Mouse (Mus musculus) neural tube, embryonic 13.5 days (tissue): ENCODE measurements around the gene Kif3c. TPM values are rescaled to one million over a fixed set of nuclear protein-coding genes. Genes with fewer than 3 reads are reported as not detected.

Experiments used
- ATAC-seq: fragments of 200-750 bp; cut with Nextera tagmentation; 2 replicates; pipeline ENCODE4 v1.8.0; 2017; ENCODE audit warnings: low read depth, mild to moderate bottlenecking, moderate TSS enrichment, moderate library complexity
- H3K27ac ChIP-seq: fragments of 300-500 bp; sonication (generic); replicated peaks from 2 replicates; pipeline ENCODE4 v1.5.1; 2015; ENCODE audit warnings: moderate library complexity, mild to moderate bottlenecking, inconsistent platforms
- H3K27me3 ChIP-seq: fragments of 300-500 bp; sonication (generic); 2 replicates; pipeline ENCODE4 v1.6.1; 2015; ENCODE audit warnings: mild to moderate bottlenecking, inconsistent platforms
- H3K36me3 ChIP-seq: fragments of 300-500 bp; sonication (generic); 2 replicates; pipeline ENCODE4 v1.6.1; 2015; ENCODE audit warnings: mild to moderate bottlenecking, inconsistent platforms
- H3K4me1 ChIP-seq: fragments of 300-500 bp; sonication (generic); replicated peaks from 2 replicates; pipeline ENCODE4 v1.6.1; 2015; ENCODE audit warnings: inconsistent platforms
- H3K4me2 ChIP-seq: fragments of 300-500 bp; sonication (generic); 2 replicates; pipeline ENCODE4 v1.6.1; 2015; ENCODE audit warnings: inconsistent platforms, mild to moderate bottlenecking, moderate library complexity
- H3K4me3 ChIP-seq: fragments of 300-500 bp; sonication (generic); 2 replicates; pipeline ENCODE4 v1.5.1; 2015; ENCODE audit warnings: mild to moderate bottlenecking, inconsistent platforms
- H3K9ac ChIP-seq: fragments of 300-500 bp; sonication (generic); 2 replicates; pipeline ENCODE4 v1.6.1; 2015; ENCODE audit warnings: moderate library complexity, mild to moderate bottlenecking, inconsistent platforms
- H3K9me3 ChIP-seq: fragments of 300-500 bp; sonication (generic); 2 replicates; pipeline ENCODE4 v1.6.1; 2016; ENCODE audit warnings: inconsistent platforms
- WGBS: fragments of 180-500 bp; shearing (Covaris S2); methylation state at CpG from one replicate; pipeline ENCODE4 v1.1.7; 2015; 5-methylcytosine and 5-hydroxymethylcytosine counted together
- polyA plus RNA-seq: library from polyadenylated mRNA; unstranded; fragments of >200 nt; fragmentation: Nextera tagmentation; extraction: Ambion mirVana; gene quantifications from 2 replicates; pipeline ENCODE4 v1.2.1, GENCODE M21; 2015

Gene Kif3c
- polyA plus RNA-seq, 1 experiment from 2014 or later: 77.3 TPM

DNA sequence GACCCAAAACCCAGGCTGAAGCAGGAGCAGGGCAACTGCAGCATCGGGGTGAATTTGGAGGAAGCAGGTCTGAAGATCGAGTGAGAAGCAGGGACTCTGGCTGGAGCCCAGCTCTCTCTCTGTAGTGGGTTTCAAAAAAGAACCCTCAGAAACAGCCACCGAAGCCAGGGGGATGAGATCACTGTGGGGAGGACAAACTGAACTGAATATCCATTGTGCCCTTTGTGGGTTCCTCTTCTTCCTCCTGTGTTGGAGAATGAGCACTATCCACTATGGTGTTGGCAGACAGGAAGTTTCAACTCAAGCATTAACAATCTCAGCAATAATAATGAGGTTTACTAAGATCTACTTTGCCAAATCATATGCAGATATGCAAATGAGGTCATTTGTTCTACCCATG is 7.1 kb downstream of the Kif3c start:
- peak overlapping the region; percentile 69 for H3K9ac ChIP-seq
- 50% methylated on average over 3 of the region's 3 CpGs for WGBS
- H3K9me3 ChIP-seq: no peaks in the 10 kb centered on the region
- H3K27ac ChIP-seq: peak overlapping the region; percentile 79
- H3K27me3 ChIP-seq: no peaks in the 10 kb centered on the region
- peak overlapping the region; percentile 62 for H3K4me2 ChIP-seq
- peaks cover 71% of the 10 kb centered on the region for H3K4me1 ChIP-seq
- H3K4me3 ChIP-seq: peak overlapping the region; percentile 62
- no peak for ATAC-seq
- H3K36me3 ChIP-seq: peaks cover 48% of the 10 kb centered on the region

DNA sequence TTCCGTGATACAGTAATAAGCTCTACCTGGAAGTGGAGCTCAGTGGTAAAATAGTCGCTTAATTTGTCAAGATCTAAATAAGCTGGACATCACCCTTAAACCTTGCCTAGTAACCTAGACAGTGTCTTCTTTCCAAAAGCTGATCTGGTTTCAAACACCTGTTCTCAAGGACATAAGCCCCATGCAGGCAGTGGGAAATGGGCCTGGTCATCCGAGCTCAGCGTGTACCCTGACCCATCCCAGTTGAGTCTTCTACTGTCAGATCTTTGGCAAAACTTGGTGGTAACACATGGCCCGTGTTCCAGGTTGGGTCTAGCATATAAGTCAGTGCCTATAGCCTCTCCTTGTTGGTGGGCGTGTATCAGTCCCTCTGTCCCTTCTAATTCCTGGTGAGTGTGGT is 8.6 kb downstream of the Kif3c start:
- H3K4me1 ChIP-seq: peaks cover 65% of the 10 kb centered on the region
- no peak overlapping the region for H3K9ac ChIP-seq
- H3K4me2 ChIP-seq: no peak overlapping the region
- no peaks in the 10 kb centered on the region for H3K9me3 ChIP-seq
- ATAC-seq: no peak
- peaks cover 52% of the 10 kb centered on the region for H3K36me3 ChIP-seq
- no peak overlapping the region for H3K4me3 ChIP-seq
- H3K27ac ChIP-seq: no peak overlapping the region
- 95% methylated on average over 6 of the region's 6 CpGs for WGBS
- no peaks in the 10 kb centered on the region for H3K27me3 ChIP-seq

DNA sequence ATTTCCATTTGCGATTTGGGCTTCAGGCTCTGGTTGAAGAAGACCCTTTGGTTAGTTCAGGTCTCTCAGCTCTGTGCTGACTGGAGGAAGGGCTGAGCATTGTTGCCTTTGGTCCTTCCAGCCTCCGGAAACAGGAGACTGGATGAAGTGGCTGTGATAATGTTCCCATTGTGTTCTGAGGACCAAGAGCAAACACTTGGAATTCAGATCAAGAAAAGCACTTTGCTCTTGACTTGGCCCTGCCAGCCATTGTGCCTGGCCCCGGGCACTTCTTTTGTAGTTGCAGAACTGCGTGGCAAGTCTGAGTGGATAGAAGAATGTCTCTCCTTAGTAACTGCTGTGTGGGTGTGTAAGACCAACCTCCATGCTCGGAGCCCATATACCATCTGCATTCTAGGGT is 9.6 kb downstream of the Kif3c start:
- no peak overlapping the region for H3K4me2 ChIP-seq
- H3K27ac ChIP-seq: no peak overlapping the region
- no peaks in the 10 kb centered on the region for H3K9me3 ChIP-seq
- no peak for ATAC-seq
- no peak overlapping the region for H3K4me3 ChIP-seq
- peaks cover 57% of the 10 kb centered on the region for H3K4me1 ChIP-seq
- 70% methylated on average over 5 of the region's 5 CpGs for WGBS
- no peaks in the 10 kb centered on the region for H3K27me3 ChIP-seq
- no peak overlapping the region for H3K9ac ChIP-seq
- peaks cover 59% of the 10 kb centered on the region for H3K36me3 ChIP-seq

DNA sequence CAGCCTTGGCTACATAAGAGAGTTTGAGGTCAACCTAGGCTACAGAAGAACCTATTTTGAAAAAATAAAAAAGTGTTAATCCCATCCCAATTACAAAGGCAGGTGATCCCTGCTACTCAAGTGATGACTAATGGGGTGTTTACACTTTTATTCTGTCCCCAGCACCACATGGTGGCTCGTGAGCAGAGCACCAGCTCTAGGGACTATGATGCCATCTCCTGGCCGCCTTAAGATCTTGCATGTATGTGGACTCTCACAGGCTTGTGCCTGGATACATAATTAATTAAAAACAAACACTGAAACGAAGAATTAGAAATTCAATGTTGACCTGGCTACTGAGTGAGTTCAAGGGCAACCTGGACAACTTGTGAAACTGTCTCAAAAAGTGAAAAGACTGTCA is 12.3 kb downstream of the Kif3c start:
- no peak overlapping the region for H3K4me2 ChIP-seq
- 19% methylated on average over 3 of the region's 3 CpGs for WGBS
- H3K27ac ChIP-seq: no peak overlapping the region
- no peak overlapping the region for H3K9ac ChIP-seq
- ATAC-seq: no peak
- H3K9me3 ChIP-seq: no peaks in the 10 kb centered on the region
- H3K36me3 ChIP-seq: peaks cover 71% of the 10 kb centered on the region
- peaks cover 30% of the 10 kb centered on the region for H3K4me1 ChIP-seq
- H3K4me3 ChIP-seq: no peak overlapping the region
- H3K27me3 ChIP-seq: no peaks in the 10 kb centered on the region

DNA sequence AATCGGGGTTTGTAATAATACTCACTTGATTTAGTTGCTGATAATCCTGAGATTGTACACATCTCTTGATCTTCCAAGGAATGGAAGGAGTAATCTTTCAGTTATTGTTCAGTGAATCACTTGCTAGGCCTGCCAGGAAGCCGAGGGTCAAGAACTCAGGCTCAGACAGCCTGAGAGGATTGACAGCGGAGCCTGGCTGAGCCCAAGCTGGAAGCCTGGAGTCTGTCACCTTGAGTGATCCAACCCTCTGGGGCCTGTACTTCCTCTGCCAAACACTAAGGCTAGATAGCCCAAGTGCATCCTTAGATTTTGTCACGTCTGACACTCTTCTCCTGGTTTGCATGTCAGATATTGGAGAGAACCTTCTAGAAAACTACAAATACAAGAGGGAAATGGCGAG is 12.8 kb downstream of the Kif3c start:
- peaks cover 25% of the 10 kb centered on the region for H3K4me1 ChIP-seq
- no peak overlapping the region for H3K9ac ChIP-seq
- ATAC-seq: no peak
- no peak overlapping the region for H3K4me3 ChIP-seq
- H3K36me3 ChIP-seq: peaks cover 76% of the 10 kb centered on the region
- WGBS: 83% methylated on average over 5 of the region's 5 CpGs
- no peaks in the 10 kb centered on the region for H3K27me3 ChIP-seq
- H3K27ac ChIP-seq: no peak overlapping the region
- H3K4me2 ChIP-seq: no peak overlapping the region
- H3K9me3 ChIP-seq: no peaks in the 10 kb centered on the region

DNA sequence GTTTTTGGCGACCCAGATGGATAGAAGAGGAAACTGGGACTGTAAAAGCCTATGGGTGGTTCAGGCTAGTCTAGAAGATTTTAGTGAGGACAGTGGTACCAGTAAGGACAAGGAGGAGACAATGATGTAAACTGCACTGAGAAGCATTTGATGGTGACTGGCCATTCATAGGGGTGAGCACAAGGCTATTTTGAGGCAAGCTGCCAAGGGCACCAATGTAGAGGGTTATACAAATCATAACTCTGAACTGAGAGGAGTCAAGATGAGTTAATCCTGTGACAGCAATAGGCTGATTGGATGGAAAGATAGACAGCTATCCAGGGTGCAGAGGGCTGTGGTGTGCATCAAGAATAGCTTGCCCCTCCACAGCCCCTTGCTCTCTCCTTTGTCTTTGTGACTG is 19.9 kb downstream of the Kif3c start:
- H3K4me1 ChIP-seq: peaks cover 18% of the 10 kb centered on the region
- WGBS: 80% methylated on average over 1 of the region's 1 CpGs
- no peak overlapping the region for H3K27ac ChIP-seq
- no peak overlapping the region for H3K4me2 ChIP-seq
- no peak overlapping the region for H3K4me3 ChIP-seq
- no peaks in the 10 kb centered on the region for H3K27me3 ChIP-seq
- peaks cover 85% of the 10 kb centered on the region for H3K36me3 ChIP-seq
- no peaks in the 10 kb centered on the region for H3K9me3 ChIP-seq
- H3K9ac ChIP-seq: no peak overlapping the region
- ATAC-seq: no peak

DNA sequence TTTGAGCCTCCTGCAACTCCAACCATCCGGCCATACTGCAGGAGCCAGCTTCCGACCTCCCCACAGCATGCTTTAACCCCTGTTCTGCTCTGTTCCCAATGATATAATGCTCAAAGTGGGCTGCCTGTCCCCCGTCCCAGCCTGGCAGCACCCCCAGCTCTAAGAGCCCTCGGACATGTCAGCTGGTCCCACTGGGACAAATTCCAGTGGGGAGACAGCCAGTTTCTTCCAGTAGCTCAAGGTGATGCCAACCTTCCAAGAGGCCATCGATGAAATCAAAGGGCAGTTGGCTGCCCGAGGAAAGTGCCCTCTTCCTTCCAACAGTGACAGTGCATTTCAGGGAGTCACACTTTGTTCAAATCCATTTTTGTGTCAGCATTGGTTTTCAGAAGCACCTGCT is 20.3 kb downstream of the Kif3c start:
- peaks cover 18% of the 10 kb centered on the region for H3K4me1 ChIP-seq
- H3K9me3 ChIP-seq: no peaks in the 10 kb centered on the region
- H3K27ac ChIP-seq: no peak overlapping the region
- H3K4me3 ChIP-seq: no peak overlapping the region
- H3K36me3 ChIP-seq: peaks cover 89% of the 10 kb centered on the region
- H3K9ac ChIP-seq: no peak overlapping the region
- no peak for ATAC-seq
- WGBS: 82% methylated on average over 6 of the region's 6 CpGs
- H3K4me2 ChIP-seq: no peak overlapping the region
- no peaks in the 10 kb centered on the region for H3K27me3 ChIP-seq

DNA sequence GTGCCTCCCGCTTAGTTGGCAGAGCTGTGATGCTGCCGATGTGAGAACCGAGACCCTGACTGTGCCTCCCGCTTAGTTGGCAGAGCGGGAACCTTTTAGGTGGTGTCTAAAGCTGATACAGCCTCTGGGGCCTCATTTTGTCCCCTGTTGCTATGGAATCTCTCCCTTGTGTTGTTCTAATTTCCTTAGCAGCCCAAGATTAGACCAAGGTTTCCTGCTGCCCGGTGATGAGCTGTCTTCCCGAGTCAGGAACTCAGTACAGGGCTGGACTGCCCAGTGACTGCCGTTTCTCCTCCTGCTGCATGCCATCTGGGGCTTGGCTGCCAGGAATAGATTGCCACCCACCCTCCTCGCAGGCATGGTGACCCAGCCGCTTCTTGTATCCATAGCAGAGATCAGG is 21.0 kb downstream of the Kif3c start:
- no peak overlapping the region for H3K4me2 ChIP-seq
- peaks cover 91% of the 10 kb centered on the region for H3K36me3 ChIP-seq
- no peaks in the 10 kb centered on the region for H3K27me3 ChIP-seq
- H3K9ac ChIP-seq: no peak overlapping the region
- 47% methylated on average over 10 of the region's 10 CpGs for WGBS
- H3K4me3 ChIP-seq: no peak overlapping the region
- ATAC-seq: no peak
- no peaks in the 10 kb centered on the region for H3K9me3 ChIP-seq
- H3K27ac ChIP-seq: peak overlapping the region; percentile 38
- H3K4me1 ChIP-seq: peaks cover 18% of the 10 kb centered on the region

DNA sequence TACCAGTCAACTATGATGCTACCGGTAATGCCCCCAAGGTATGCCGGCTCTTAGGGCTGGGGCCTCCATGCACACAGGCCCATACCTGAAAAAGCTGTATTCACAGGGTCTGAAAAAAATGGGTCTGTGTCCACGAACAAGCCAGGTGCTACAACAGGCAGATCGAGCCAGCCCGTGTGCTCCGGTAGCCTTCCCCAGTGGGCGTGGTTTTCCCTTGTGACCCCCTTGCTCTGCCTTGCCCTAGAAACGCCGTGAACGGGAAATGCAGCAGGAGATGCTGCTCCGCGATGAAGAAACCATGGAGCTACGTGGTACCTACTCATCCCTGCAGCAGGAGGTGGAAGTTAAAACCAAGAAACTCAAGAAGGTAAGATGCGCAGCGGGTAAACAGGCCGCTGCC is 23.0 kb downstream of the Kif3c start:
- H3K4me2 ChIP-seq: no peak overlapping the region
- H3K27ac ChIP-seq: no peak overlapping the region
- no peak overlapping the region for H3K4me3 ChIP-seq
- peaks cover 82% of the 10 kb centered on the region for H3K36me3 ChIP-seq
- H3K27me3 ChIP-seq: no peaks in the 10 kb centered on the region
- H3K9ac ChIP-seq: no peak overlapping the region
- H3K4me1 ChIP-seq: peaks cover 18% of the 10 kb centered on the region
- no peak for ATAC-seq
- 90% methylated on average over 16 of the region's 16 CpGs for WGBS
- H3K9me3 ChIP-seq: no peaks in the 10 kb centered on the region

DNA sequence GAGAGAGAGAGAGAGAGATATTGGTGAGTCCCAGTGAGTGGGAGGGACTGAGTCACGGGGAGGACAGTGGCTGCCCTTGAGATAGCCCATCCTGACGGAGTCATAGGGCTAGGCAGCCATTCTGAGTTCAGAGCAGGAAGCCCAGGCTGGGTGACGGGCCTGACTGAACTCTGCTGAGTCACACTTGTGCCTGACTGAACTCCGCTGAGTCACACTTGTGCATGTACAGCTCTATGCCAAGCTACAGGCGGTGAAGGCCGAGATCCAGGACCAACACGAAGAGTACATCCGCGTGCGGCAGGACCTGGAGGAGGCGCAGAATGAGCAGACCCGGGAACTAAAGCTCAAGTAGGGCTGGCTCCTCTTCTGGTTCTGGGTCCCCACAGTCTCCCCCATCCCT is 24.5 kb downstream of the Kif3c start:
- H3K4me2 ChIP-seq: no peak overlapping the region
- 94% methylated on average over 12 of the region's 12 CpGs for WGBS
- H3K36me3 ChIP-seq: peaks cover 83% of the 10 kb centered on the region
- no peaks in the 10 kb centered on the region for H3K27me3 ChIP-seq
- no peak overlapping the region for H3K4me3 ChIP-seq
- no peak for ATAC-seq
- peaks cover 18% of the 10 kb centered on the region for H3K4me1 ChIP-seq
- H3K9me3 ChIP-seq: no peaks in the 10 kb centered on the region
- no peak overlapping the region for H3K27ac ChIP-seq
- no peak overlapping the region for H3K9ac ChIP-seq

DNA sequence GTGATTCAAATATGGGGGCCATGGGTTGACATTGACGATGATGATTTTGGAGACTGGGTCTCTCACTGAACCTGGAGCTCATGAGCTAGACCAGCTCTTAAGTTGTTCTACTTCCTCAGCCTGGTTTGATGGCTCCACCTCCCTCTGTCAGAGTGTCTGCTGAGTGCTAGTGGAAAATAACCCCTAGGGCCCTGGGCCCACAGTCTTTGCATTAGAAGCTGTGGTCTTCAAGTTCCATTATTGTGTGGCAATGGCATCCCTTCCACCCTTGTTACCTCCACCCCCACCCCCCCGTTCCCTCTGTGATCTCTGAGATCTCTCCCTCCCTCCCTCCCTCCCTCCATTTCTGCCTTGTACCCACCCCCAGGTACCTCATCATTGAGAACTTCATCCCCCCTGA is 25.1 kb downstream of the Kif3c start:
- peaks cover 13% of the 10 kb centered on the region for H3K4me1 ChIP-seq
- H3K27ac ChIP-seq: no peak overlapping the region
- no peak overlapping the region for H3K4me2 ChIP-seq
- H3K9ac ChIP-seq: no peak overlapping the region
- no peak overlapping the region for H3K4me3 ChIP-seq
- H3K36me3 ChIP-seq: peaks cover 84% of the 10 kb centered on the region
- WGBS: 86% methylated on average over 2 of the region's 2 CpGs
- H3K27me3 ChIP-seq: no peaks in the 10 kb centered on the region
- no peak for ATAC-seq
- no peaks in the 10 kb centered on the region for H3K9me3 ChIP-seq

DNA sequence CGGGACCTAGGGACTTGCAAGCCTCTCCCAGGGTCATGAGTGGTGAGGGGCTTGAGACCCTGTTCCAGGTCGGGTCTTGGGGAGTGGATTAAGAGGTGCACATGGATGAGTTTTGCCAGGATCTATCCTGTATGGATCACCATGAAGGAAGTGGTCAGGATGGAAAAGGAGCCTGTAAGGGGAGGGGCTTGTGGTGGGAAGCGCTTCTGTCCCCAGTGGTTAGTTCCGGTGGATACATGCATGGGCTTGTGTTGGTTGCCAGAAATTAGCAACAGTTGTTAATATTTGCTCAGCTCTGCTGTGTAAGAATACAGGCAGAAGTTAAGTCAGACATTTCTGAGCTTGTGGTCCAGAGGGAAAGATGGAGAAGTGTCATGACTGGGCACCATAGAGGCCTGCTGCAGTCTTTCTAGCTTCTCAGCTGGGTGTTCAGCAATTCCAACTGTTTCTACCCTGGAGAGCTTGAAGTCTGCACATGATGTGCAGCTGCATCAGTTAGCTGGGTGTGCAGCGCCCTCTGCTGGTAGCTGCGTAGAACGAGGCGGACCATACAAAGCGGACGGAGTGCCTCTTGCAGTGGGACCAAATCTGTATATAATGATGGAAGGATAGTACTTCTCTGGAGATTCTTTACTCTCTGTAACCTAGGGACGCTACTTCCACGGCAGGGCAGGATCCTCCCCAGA is 25.8 kb downstream of the Kif3c start:
- ATAC-seq: peak; percentile 45
- no peak overlapping the region for H3K4me3 ChIP-seq
- H3K27me3 ChIP-seq: no peaks in the 10 kb centered on the region
- 30% methylated on average over 12 of the region's 12 CpGs for whole genome bisulfite sequencing
- no peak overlapping the region for H3K4me2 ChIP-seq
- no peak overlapping the region for H3K9ac ChIP-seq
- no peak overlapping the region for H3K27ac ChIP-seq
- no peaks in the 10 kb centered on the region for H3K9me3 ChIP-seq
- peaks cover 84% of the 10 kb centered on the region for H3K36me3 ChIP-seq
- peaks cover 7% of the 10 kb centered on the region for H3K4me1 ChIP-seq

DNA sequence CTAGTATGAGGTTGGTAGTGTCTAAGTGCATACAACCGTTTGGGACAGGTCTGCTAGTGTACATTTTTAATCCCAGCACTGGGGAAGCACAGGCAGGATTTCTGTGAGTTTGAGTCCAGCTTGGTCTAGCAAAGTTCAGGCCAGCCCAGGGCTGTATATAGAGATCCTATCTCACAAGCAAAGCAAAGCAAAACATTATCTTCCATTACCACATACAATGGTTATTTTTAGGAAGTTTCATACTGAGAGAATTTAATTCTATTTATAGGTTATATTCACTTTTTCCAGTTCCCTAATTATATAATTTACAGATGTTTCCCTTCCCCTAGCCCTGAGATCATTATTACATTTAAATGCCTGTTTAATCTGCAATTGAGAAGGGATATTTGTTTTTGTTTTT is 26.3 kb downstream of the Kif3c start:
- Histone ChIP-seq H3K9me3 (no peaks in the 10 kb centered on the region), H3K4me2 (no peak overlapping the region), H3K36me3 (peaks cover 81% of the 10 kb centered on the region), H3K27ac (no peak overlapping the region), H3K27me3 (no peaks in the 10 kb centered on the region), H3K4me1 (peaks cover 1% of the 10 kb centered on the region), H3K9ac (no peak overlapping the region), H3K4me3 (no peak overlapping the region)
- ATAC-seq: peak; percentile 4; the same call in 1 of the 2 replicates
- 54% methylated on average over 1 of the region's 1 CpGs for WGBS
